Mouse (Mus musculus) liver, embryonic 14.5 days (tissue): Measurements from ENCODE around the gene Hnrnpu. TPM values are rescaled to one million over a fixed set of nuclear protein-coding genes. Genes with fewer than 3 reads are reported as not detected.
"Not testable (repeated sequence)": the region's sequence is repeated elsewhere in the genome, so short reads cannot be mapped to it uniquely, and the experiment has no call there.

ENCODE experiments used
- ATAC-seq: fragments of 200-750 bp; cut with Nextera tagmentation; 2 replicates; pipeline ENCODE4 v1.8.0; 2017; ENCODE audit warnings: moderate number of reproducible peaks, mild to moderate bottlenecking, moderate library complexity; ENCODE audit not compliant: insufficient read depth
- DNase-seq, 3 experiments: peaks; one replicate each; pipeline ENCODE4 v3.0.0-alpha.2; 2012 to 2013; ENCODE audit warnings: low read depth in 3 of 3, low spot score in 3 of 3
- H3K27ac ChIP-seq: fragments of 300-500 bp; sonication (generic); 2 replicates; pipeline ENCODE4 v1.5.1; 2014; ENCODE audit warnings: moderate library complexity, mild to moderate bottlenecking, control low read depth, inconsistent platforms
- H3K27me3 ChIP-seq: fragments of 300-500 bp; sonication (generic); 2 replicates; pipeline ENCODE4 v1.6.1; 2014; ENCODE audit warnings: mild to moderate bottlenecking, low read length, moderate library complexity; ENCODE audit not compliant: control insufficient read depth, insufficient read depth
- H3K36me3 ChIP-seq: fragments of 300-500 bp; sonication (generic); replicated peaks from 2 replicates; pipeline ENCODE4 v1.6.1; 2014; ENCODE audit warnings: low read depth; ENCODE audit not compliant: control insufficient read depth, insufficient read depth
- H3K4me1 ChIP-seq, 2 experiments: fragments of 200-500 bp in 1 of 2; fragments of 300-500 bp in 1 of 2; sonication (generic) in 1 of 2; replicated peaks; 2 replicates each; pipeline ENCODE4 v1.6.1; 2012 to 2014; ENCODE audit warnings: antibody characterized with exemption in 1 of 2, inconsistent platforms in 1 of 2, low read length in 1 of 2; ENCODE audit not compliant: control insufficient read depth in 2 of 2, insufficient read depth in 2 of 2
- H3K4me2 ChIP-seq: fragments of 300-500 bp; sonication (generic); 2 replicates; pipeline ENCODE4 v1.6.1; 2014; ENCODE audit warnings: low read depth, mild to moderate bottlenecking, control low read depth, moderate library complexity
- H3K4me3 ChIP-seq, 2 experiments: fragments of 200-500 bp in 1 of 2; fragments of 300-500 bp in 1 of 2; sonication (generic) in 1 of 2; 2 replicates each; pipeline ENCODE4 v1.5.1; 2012 to 2014; ENCODE audit warnings: low read depth in 2 of 2, low read length in 2 of 2, mild to moderate bottlenecking in 2 of 2, control low read depth in 1 of 2, inconsistent platforms in 1 of 2, moderate library complexity in 1 of 2; ENCODE audit not compliant: insufficient read depth in 1 of 2
- H3K9ac ChIP-seq: fragments of 300-500 bp; sonication (generic); replicated peaks from 2 replicates; pipeline ENCODE4 v1.6.1; 2014; ENCODE audit warnings: mild to moderate bottlenecking, control low read depth, moderate library complexity
- H3K9me3 ChIP-seq: fragments of 300-500 bp; sonication (generic); 2 replicates; pipeline ENCODE4 v1.6.1; 2016; ENCODE audit warnings: low read length, mixed read lengths; ENCODE audit not compliant: control insufficient read depth
- CTCF ChIP-seq: IDR thresholded peaks from 2 replicates; pipeline ENCODE4 v1.5.1; 2016; ENCODE audit warnings: antibody characterized with exemption, low read depth, control low read depth
- EP300 ChIP-seq: IDR thresholded peaks from 2 replicates; pipeline ENCODE4 v1.6.1; 2016; ENCODE audit warnings: antibody characterized with exemption, low read depth
- WGBS: fragments of 180-500 bp; shearing (Covaris S2); extraction: QIAGEN DNeasy Blood & Tissue Kit; methylation state at CpG from one replicate; pipeline ENCODE4 v1.1.7; 2014; ENCODE audit not compliant: insufficient replicate concordance; 5-methylcytosine and 5-hydroxymethylcytosine counted together
- polyA plus RNA-seq, 2 experiments: library from polyadenylated mRNA; depleted of rRNA in 1 of 2; stranded (reverse) in 1 of 2; unstranded in 1 of 2; fragments of >200 nt; fragmentation: Nextera tagmentation in 1 of 2; extraction: Ambion mirVana in 1 of 2; gene quantifications; 2 replicates each; pipeline versions ENCODE4 v1.2.1 to v1.2.3; 2012 to 2014

The Hnrnpu gene
- polyA plus RNA-seq, 2 experiments, result 165 to 191 TPM

GRCm38 (mm10) chr1:178303425-178303824 lies 34.2 kb downstream of the Hnrnpu start:
- 16% methylated on average over 3 of the region's 3 CpGs for WGBS
- Histone ChIP-seq H3K27ac (no peak overlapping the region), H3K36me3 (no peaks in the 10 kb centered on the region), H3K4me1 (no peaks in the 10 kb centered on the region), H3K9ac (no peak overlapping the region), H3K27me3 (no peaks in the 10 kb centered on the region), H3K4me3 (no peak overlapping the region), H3K4me2 (no peak overlapping the region), H3K9me3 (no peaks in the 10 kb centered on the region)
- no peak for TF ChIP-seq EP300
- TF ChIP-seq CTCF, result peak; percentile 82
- no peak for ATAC-seq
- DNase-seq, result peak in 2 of 3 experiments; percentile 38 to 58

GRCm38 (mm10) chr1:178301261-178301660 lies 36.3 kb downstream of the Hnrnpu start:
- not testable (repeated sequence) for DNase-seq, H3K9me3 ChIP-seq, ATAC-seq, H3K4me1 ChIP-seq, H3K4me2 ChIP-seq, H3K9ac ChIP-seq, H3K36me3 ChIP-seq, H3K27ac ChIP-seq, H3K4me3 ChIP-seq, H3K27me3 ChIP-seq
- 65% methylated on average over 2 of the region's 2 CpGs for WGBS

GRCm38 (mm10) chr1:178294051-178294450 lies 43.5 kb downstream of the Hnrnpu start:
- H3K9ac ChIP-seq, result no peak overlapping the region
- 82% methylated on average over 1 of the region's 1 CpGs for WGBS
- TF ChIP-seq EP300 (no peak), CTCF (no peak)
- no peak overlapping the region for H3K4me3 ChIP-seq
- no peaks in the 10 kb centered on the region for H3K36me3 ChIP-seq
- H3K27me3 ChIP-seq, result no peaks in the 10 kb centered on the region
- H3K27ac ChIP-seq, result no peak overlapping the region
- no peak overlapping the region for H3K4me2 ChIP-seq
- ATAC-seq (no peak), DNase-seq (no peak)
- H3K9me3 ChIP-seq, result no peaks in the 10 kb centered on the region
- no peaks in the 10 kb centered on the region for H3K4me1 ChIP-seq

- Histone ChIP-seq H3K4me1 (no peaks in the 10 kb centered on the region), H3K9ac (no peak overlapping the region), H3K4me3 (no peak overlapping the region), H3K9me3 (no peaks in the 10 kb centered on the region), H3K27ac (no peak overlapping the region), H3K36me3 (no peaks in the 10 kb centered on the region), H3K27me3 (no peaks in the 10 kb centered on the region), H3K4me2 (no peak overlapping the region)
- ATAC-seq (no peak), DNase-seq (no peak)
- TF ChIP-seq CTCF (no peak), EP300 (no peak)
- 54% methylated on average over 3 of the region's 3 CpGs for WGBS
Observed at GRCm38 (mm10) chr1:178291716-178292115, 45.9 kb downstream of the Hnrnpu start.

- H3K27ac ChIP-seq, result no peak overlapping the region
- H3K4me1 ChIP-seq, result no peaks in the 10 kb centered on the region
- TF ChIP-seq CTCF (no peak), EP300 (no peak)
- H3K9me3 ChIP-seq, result no peaks in the 10 kb centered on the region
- no peak overlapping the region for H3K4me3 ChIP-seq
- H3K27me3 ChIP-seq, result no peaks in the 10 kb centered on the region
- no peaks in the 10 kb centered on the region for H3K36me3 ChIP-seq
- DNase-seq, result no peak
- 41% methylated on average over 8 of the region's 8 CpGs for WGBS
- H3K9ac ChIP-seq, result no peak overlapping the region
- H3K4me2 ChIP-seq, result no peak overlapping the region
- no peak for ATAC-seq
Observed at GRCm38 (mm10) chr1:178287601-178288176, 49.9 kb downstream of the Hnrnpu start.
